Mouse (Mus musculus): Measurements from ENCODE around the gene Plg. TPM values are rescaled to one million over a fixed set of nuclear protein-coding genes. Genes with fewer than 3 reads are reported as not detected.

The Plg gene
- total RNA-seq (2021) = not detected
- long read RNA-seq, experiment 1 = 0 reads
- long read RNA-seq, experiment 2 = 0 reads

- intact Hi-C loops (cut with DNase I) = no loop called here
- no peak for DNase-seq (ENCODE audit: low spot score in 2 of 2)
Observed at GRCm38 (mm10) chr17:12377981-12378705, at the start of gene Plg. TSS of gene Plg (plus strand) at chr17:12378608.

- no peak for DNase-seq (ENCODE audit: low spot score in 2 of 2)
- intact Hi-C loops (cut with DNase I) = no loop called here
Observed at GRCm38 (mm10) chr17:12335115-12335514, 43.3 kb upstream of the Plg start.

GRCm38 (mm10) chr17:12336073-12336868 is 42.1 kb upstream of the Plg start:
- DNase-seq (ENCODE audit: low spot score in 2 of 2) = no peak
- intact Hi-C loops (cut with DNase I) = no loop called here

- no peak for DNase-seq (ENCODE audit: low spot score in 2 of 2)
- intact Hi-C loops (cut with DNase I) = no loop called here
Observed at GRCm38 (mm10) chr17:12337156-12337555, 41.3 kb upstream of the Plg start.

- DNase-seq (ENCODE audit: low spot score in 2 of 2) = no peak
- intact Hi-C loops (cut with DNase I) = no loop called here
Observed at GRCm38 (mm10) chr17:12343702-12344376, 34.6 kb upstream of the Plg start.

- DNase-seq (ENCODE audit: low spot score in 2 of 2) = no peak
- intact Hi-C loops (cut with DNase I) = no loop called here
Observed at GRCm38 (mm10) chr17:12347462-12347861, 30.9 kb upstream of the Plg start.

- intact Hi-C loops (cut with DNase I) = no loop called here
Observed at GRCm38 (mm10) chr17:12351564-12351963, 26.8 kb upstream of the Plg start.

GRCm38 (mm10) chr17:12352781-12353180 is 25.6 kb upstream of the Plg start:
- no peak for DNase-seq (ENCODE audit: low spot score in 2 of 2)
- intact Hi-C loops (cut with DNase I) = no loop called here

More at GRCm38 (mm10) chr17:12351564-12351963, 26.8 kb upstream of the Plg start:
- DNase-seq (ENCODE audit: low spot score in 2 of 2) = no peak

- no peak for DNase-seq (ENCODE audit: low spot score in 2 of 2)
- intact Hi-C loops (cut with DNase I) = no loop called here
Observed at GRCm38 (mm10) chr17:12359876-12360275, 18.5 kb upstream of the Plg start.

GRCm38 (mm10) chr17:12363601-12364425 is 14.6 kb upstream of the Plg start:
- no peak for DNase-seq (ENCODE audit: low spot score in 2 of 2)
- intact Hi-C loops (cut with DNase I) = no loop called here

- peak; percentile 40 to 58 for DNase-seq (ENCODE audit: low spot score in 2 of 2)
- intact Hi-C loops (cut with DNase I) = no loop called here
Observed at GRCm38 (mm10) chr17:12364426-12364735, 14.0 kb upstream of the Plg start.

- peak; percentile 58 to 70 for DNase-seq (ENCODE audit: low spot score in 2 of 2)
Observed at GRCm38 (mm10) chr17:12367373-12367930, 11.0 kb upstream of the Plg start.

GRCm38 (mm10) chr17:12369393-12369792 is 9.0 kb upstream of the Plg start:
- no peak for DNase-seq (ENCODE audit: low spot score in 2 of 2)
- intact Hi-C loops (cut with DNase I) = loop anchor here (2.0 to 5.0 kb wide), 4 partner anchors 52 to 333 kb away; partner anchors contain the start of gene Map3k4

More at GRCm38 (mm10) chr17:12367373-12367930, 11.0 kb upstream of the Plg start:
- intact Hi-C loops (cut with DNase I) = loop anchor here (5.0 kb wide), 3 partner anchors 50 to 140 kb away; partner anchors contain the start of gene Map3k4

GRCm38 (mm10) chr17:12370289-12370688 is 8.1 kb upstream of the Plg start:
- no peak for DNase-seq (ENCODE audit: low spot score in 2 of 2)
- intact Hi-C loops (cut with DNase I) = no loop called here

- DNase-seq (ENCODE audit: low spot score in 2 of 2) = no peak
Observed at GRCm38 (mm10) chr17:12371310-12371925, 7.0 kb upstream of the Plg start.

GRCm38 (mm10) chr17:12372021-12372420 is 6.4 kb upstream of the Plg start:
- DNase-seq (ENCODE audit: low spot score in 2 of 2) = peak; percentile 76 to 80
- intact Hi-C loops (cut with DNase I) = no loop called here

More at GRCm38 (mm10) chr17:12371310-12371925, 7.0 kb upstream of the Plg start:
- intact Hi-C loops (cut with DNase I) = no loop called here

GRCm38 (mm10) chr17:12373601-12374144 is 4.7 kb upstream of the Plg start:
- no peak for DNase-seq (ENCODE audit: low spot score in 2 of 2)
- intact Hi-C loops (cut with DNase I) = no loop called here

- intact Hi-C loops (cut with DNase I) = no loop called here
- DNase-seq (ENCODE audit: low spot score in 2 of 2) = no peak
Observed at GRCm38 (mm10) chr17:12380287-12380686, 1.9 kb downstream of the Plg start.

All from left cerebral cortex, postnatal 14 days (tissue).